Mouse (Mus musculus) limb, embryonic 14.5 days (tissue): ENCODE data around the gene Mcrip1. TPM values are rescaled to one million over a fixed set of nuclear protein-coding genes. Genes with fewer than 3 reads are reported as not detected.
A peak's percentile ranks its signal among the peaks of the same experiment; 100 is the strongest.

Source experiments
- ATAC-seq: fragments of 200-750 bp; cut with Nextera tagmentation; 2 replicates; pipeline ENCODE4 v1.8.0; 2017; ENCODE audit warnings: low read depth, moderate number of reproducible peaks, moderate TSS enrichment; ENCODE audit not compliant: low FRiP score
- DNase-seq: peaks from one replicate; pipeline ENCODE4 v3.0.0-alpha.2; 2015; ENCODE audit warnings: low spot score
- H3K27ac ChIP-seq: fragments of 300-500 bp; sonication (generic); replicated peaks from 2 replicates; pipeline ENCODE4 v1.5.1; 2014; ENCODE audit warnings: low read depth, mild to moderate bottlenecking, low read length, moderate library complexity, mixed read lengths
- H3K27me3 ChIP-seq: fragments of 300-500 bp; sonication (generic); 2 replicates; pipeline ENCODE4 v1.6.1; 2014; ENCODE audit warnings: low read length, mixed read lengths; ENCODE audit not compliant: control insufficient read depth, insufficient read depth
- H3K36me3 ChIP-seq: fragments of 300-500 bp; sonication (generic); 2 replicates; pipeline ENCODE4 v1.6.1; 2014; ENCODE audit warnings: mild to moderate bottlenecking, low read length, moderate library complexity, mixed read lengths; ENCODE audit not compliant: control insufficient read depth, insufficient read depth
- H3K4me1 ChIP-seq: fragments of 300-500 bp; sonication (generic); 2 replicates; pipeline ENCODE4 v1.6.1; 2014; ENCODE audit warnings: antibody characterized with exemption, low read length, mixed read lengths; ENCODE audit not compliant: control insufficient read depth, insufficient read depth
- H3K4me2 ChIP-seq: fragments of 300-500 bp; sonication (generic); replicated peaks from 2 replicates; pipeline ENCODE4 v1.6.1; 2014; ENCODE audit warnings: low read depth, mild to moderate bottlenecking, low read length, moderate library complexity; ENCODE audit not compliant: severe bottlenecking
- H3K4me3 ChIP-seq: fragments of 300-500 bp; sonication (generic); replicated peaks from 2 replicates; pipeline ENCODE4 v1.5.1; 2014; ENCODE audit warnings: low read length
- H3K9ac ChIP-seq: fragments of 300-500 bp; sonication (generic); 2 replicates; pipeline ENCODE4 v1.6.1; 2014; ENCODE audit warnings: mild to moderate bottlenecking, low read depth, low read length, moderate library complexity; ENCODE audit not compliant: severe bottlenecking
- H3K9me3 ChIP-seq: fragments of 300-500 bp; sonication (generic); 2 replicates; pipeline ENCODE4 v1.6.1; 2016; ENCODE audit warnings: low read length; ENCODE audit not compliant: control insufficient read depth
- POLR2A ChIP-seq: fragments of 200-500 bp; IDR thresholded peaks from 2 replicates; pipeline ENCODE4 v1.8.0; 2012; ENCODE audit warnings: inconsistent platforms, mild to moderate bottlenecking, moderate library complexity, borderline replicate concordance; ENCODE audit not compliant: insufficient read depth, insufficient read length; ENCODE audit errors: extremely low read depth
- WGBS: fragments of 180-500 bp; shearing (Covaris S2); extraction: QIAGEN DNeasy Blood & Tissue Kit; methylation state at CpG from one replicate; pipeline ENCODE4 v1.1.7; 2014; 5-methylcytosine and 5-hydroxymethylcytosine counted together
- polyA plus RNA-seq, 2 experiments: library from polyadenylated mRNA; depleted of rRNA in 1 of 2; stranded (reverse) in 1 of 2; unstranded in 1 of 2; fragments of >200 nt; fragmentation: Nextera tagmentation in 1 of 2; extraction: Ambion mirVana in 1 of 2; gene quantifications; 2 replicates each; pipeline versions ENCODE4 v1.2.1 to v1.2.3; 2012 to 2014

Gene Mcrip1
- polyA plus RNA-seq, 2 experiments: 203 to 271 TPM

- no peak overlapping the region for H3K4me2 ChIP-seq
- ATAC-seq: no peak
Observed at GRCm38 (mm10) chr11:120554834-120555233, 5.3 kb upstream of the Mcrip1 start.

GRCm38 (mm10) chr11:120552736-120553135 lies 3.2 kb upstream of the Mcrip1 start:
- Histone ChIP-seq H3K36me3 (no peaks in the 10 kb centered on the region), H3K4me2 (no peak overlapping the region), H3K27me3 (no peaks in the 10 kb centered on the region), H3K4me1 (peaks cover 12% of the 10 kb centered on the region), H3K27ac (no peak overlapping the region), H3K4me3 (no peak overlapping the region), H3K9me3 (no peaks in the 10 kb centered on the region), H3K9ac (no peak overlapping the region)
- TF ChIP-seq POLR2A: no peak
- DNase-seq (no peak), ATAC-seq (no peak)
- WGBS: 76% methylated on average over 5 of the region's 5 CpGs

More at GRCm38 (mm10) chr11:120554834-120555233, 5.3 kb upstream of the Mcrip1 start:
- Histone ChIP-seq H3K36me3 (peaks cover 11% of the 10 kb centered on the region), H3K27me3 (no peaks in the 10 kb centered on the region), H3K9me3 (no peaks in the 10 kb centered on the region), H3K27ac (no peak overlapping the region), H3K4me1 (peaks cover 4% of the 10 kb centered on the region), H3K9ac (no peak overlapping the region), H3K4me3 (no peak overlapping the region)
- no peak for DNase-seq
- no peak for TF ChIP-seq POLR2A
- WGBS: 63% methylated on average over 7 of the region's 7 CpGs

DNA sequence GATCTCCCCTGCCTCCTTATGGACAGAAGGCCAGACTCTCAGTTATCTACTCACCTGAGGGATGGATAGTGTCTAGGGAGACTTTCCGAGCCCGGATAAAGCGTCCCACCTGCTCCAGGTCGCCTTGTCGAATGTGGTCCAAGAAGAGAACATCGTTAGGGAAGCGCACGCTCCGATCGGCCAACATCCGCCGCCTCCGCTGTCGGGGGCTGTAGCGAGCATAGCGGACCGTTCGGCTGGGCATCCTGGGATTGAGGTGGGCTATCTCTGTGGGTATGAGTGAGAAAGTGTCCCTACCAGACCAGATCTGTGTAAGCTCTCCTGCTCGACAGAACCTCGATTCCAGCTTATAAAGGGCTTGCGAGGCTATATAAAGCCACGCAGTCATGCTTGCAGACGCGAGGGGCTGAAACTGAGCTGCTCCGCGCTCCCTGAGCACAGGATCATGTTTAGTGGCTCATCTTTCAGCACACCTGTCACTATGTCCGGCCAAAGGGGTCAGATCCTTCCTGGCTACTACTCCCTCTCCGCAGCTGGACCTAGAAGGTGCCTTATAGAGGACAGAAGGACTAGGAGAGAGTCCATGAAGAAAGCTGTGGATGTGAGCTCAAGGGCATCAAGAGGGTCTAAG lies 1.4 kb upstream of the Mcrip1 start, which contains the start of gene Ppp1r27:
Gene Ppp1r27, minus strand, starts transcription at position 323 of the 631 bp plus-strand sequence.
- no peak for TF ChIP-seq POLR2A

GRCm38 (mm10) chr11:120549986-120550809 lies 671 bp upstream of the Mcrip1 start:
- ATAC-seq (no peak), DNase-seq (no peak)
- WGBS: 55% methylated on average over 11 of the region's 11 CpGs
- no peaks in the 10 kb centered on the region for H3K27me3 ChIP-seq
- H3K9me3 ChIP-seq: no peaks in the 10 kb centered on the region
- TF ChIP-seq POLR2A: 0 out of 2 replicates have a peak, but pooled peaks have one; percentile 3
- H3K4me3 ChIP-seq: peak overlapping the region; percentile 98
- H3K9ac ChIP-seq: peak overlapping the region; percentile 98
- H3K4me1 ChIP-seq: peaks cover 12% of the 10 kb centered on the region
- H3K4me2 ChIP-seq: peak overlapping the region; percentile 67
- H3K36me3 ChIP-seq: 0 out of 2 replicates have a peak, but pooled peaks cover under 1% of the 10 kb centered on the region
- H3K27ac ChIP-seq: peak overlapping the region; percentile 90; the same call in 1 of the 2 replicates

More for the DNA sequence above, 1.4 kb upstream of the Mcrip1 start, which contains the start of gene Ppp1r27:
- no peak for ATAC-seq
- no peak for DNase-seq
- peaks cover 12% of the 10 kb centered on the region for H3K4me1 ChIP-seq
- peak within 1 kb of the TSS; percentile 67 for H3K4me2 ChIP-seq
- peak within 1 kb of the TSS; percentile 98 for H3K9ac ChIP-seq
- H3K36me3 ChIP-seq: no peaks in the 10 kb centered on the region
- no peaks in the 10 kb centered on the region for H3K27me3 ChIP-seq
- H3K4me3 ChIP-seq: peak within 1 kb of the TSS; percentile 98
- 91% methylated on average over 28 of the region's 28 CpGs for WGBS
- no peaks in the 10 kb centered on the region for H3K9me3 ChIP-seq
- peak within 1 kb of the TSS; percentile 90; the same call in 1 of the 2 replicates for H3K27ac ChIP-seq

GRCm38 (mm10) chr11:120548786-120549167 lies 750 bp downstream of the Mcrip1 start:
- peaks cover 15% of the 10 kb centered on the region for H3K36me3 ChIP-seq
- H3K4me2 ChIP-seq: peak overlapping the region; percentile 67
- peaks cover 12% of the 10 kb centered on the region for H3K4me1 ChIP-seq
- no peak for DNase-seq
- H3K9ac ChIP-seq: peak overlapping the region; percentile 98
- WGBS: 22% methylated on average over 7 of the region's 7 CpGs
- H3K27ac ChIP-seq: peak overlapping the region; percentile 90
- no peaks in the 10 kb centered on the region for H3K9me3 ChIP-seq
- no peaks in the 10 kb centered on the region for H3K27me3 ChIP-seq
- ATAC-seq: no peak
- H3K4me3 ChIP-seq: peak overlapping the region; percentile 98
- no peak for TF ChIP-seq POLR2A
